Comparison of ENCODE assay signal across 11 mouse cellular contexts in the genomic region with DNA sequence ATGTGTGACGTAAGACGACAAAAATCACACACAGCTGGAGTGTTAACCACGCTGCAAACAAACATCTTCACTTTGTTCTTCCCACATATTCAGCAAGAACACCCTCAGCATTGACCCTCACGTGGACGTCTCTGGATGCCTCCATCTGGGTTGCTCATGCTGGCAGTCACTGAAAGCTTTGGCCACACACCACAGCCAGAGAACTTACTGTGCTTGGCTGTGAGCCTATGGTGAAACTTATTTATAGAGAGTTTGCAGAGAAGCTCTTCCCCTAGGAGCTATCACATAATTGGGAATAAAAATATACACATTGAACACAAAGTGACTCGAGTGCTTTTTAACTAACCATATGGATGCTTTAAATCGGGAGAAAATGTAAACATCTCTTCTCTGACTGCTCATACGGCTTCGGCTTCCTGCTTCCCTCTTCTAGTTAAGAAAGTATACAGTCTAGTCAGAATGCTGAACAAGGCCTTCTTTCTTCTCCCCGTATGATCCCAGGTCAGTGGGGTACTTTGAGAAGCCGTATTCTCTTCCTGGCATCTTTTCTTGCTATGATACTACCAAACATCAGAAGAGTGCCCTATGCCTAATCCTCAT.
DNase-seq lines count a peak whose midpoint lies in the region; ATAC-seq and TF ChIP-seq lines count a peak whose summit lies in the region.
"Had no signal": no experiment of that assay in that cellular context is flagged by ENCODE, and none has a peak within 500 bp of the region (broad histone marks: within the 10 kb centered on the region; RNA-seq: fewer than 3 reads in every experiment).

No protein-coding gene starts in this region.

- H3K27ac ChIP-seq in gastrocnemius, adult 2 months, result no peak overlapping the region
- H3K27ac ChIP-seq in heart, postnatal 0 days (ENCODE audit: low read depth), result no peak overlapping the region
- peak overlapping the region; percentile 51 for H3K27ac ChIP-seq in lung, postnatal 0 days (ENCODE audit: low read length)
- H3K27ac ChIP-seq: limb, embryonic 13.5 days had no signal

- no peaks in the 10 kb centered on the region for H3K36me3 ChIP-seq in heart, postnatal 0 days (replicated peaks; ENCODE audit: control insufficient read depth, insufficient read depth, low read length)
- H3K36me3 ChIP-seq in lung, postnatal 0 days (ENCODE audit: insufficient read depth, low read length), result no peaks in the 10 kb centered on the region
- H3K36me3 ChIP-seq: limb, embryonic 13.5 days had no signal

- H3K9ac ChIP-seq in heart, postnatal 0 days (replicated peaks; ENCODE audit: low read depth, low read length), result no peak overlapping the region
- H3K9ac ChIP-seq in lung, postnatal 0 days (replicated peaks; ENCODE audit: low read depth), result no peak overlapping the region
- H3K9ac ChIP-seq: limb, embryonic 13.5 days had no signal

- 58% methylated on average over 11 of the region's 11 CpGs for WGBS in heart, postnatal 0 days
- 29% methylated on average over 11 of the region's 11 CpGs for WGBS in lung, postnatal 0 days

- H3K27me3 ChIP-seq in heart, postnatal 0 days (ENCODE audit: control insufficient read depth, insufficient read depth, low read length), result no peaks in the 10 kb centered on the region
- H3K27me3 ChIP-seq in lung, postnatal 0 days (replicated peaks; ENCODE audit: insufficient read depth, low read length), result no peaks in the 10 kb centered on the region
- H3K27me3 ChIP-seq: limb, embryonic 13.5 days had no signal

- no peaks in the 10 kb centered on the region for H3K9me3 ChIP-seq in heart, postnatal 0 days (replicated peaks; ENCODE audit: control insufficient read depth, low read length)
- H3K9me3 ChIP-seq in lung, postnatal 0 days (ENCODE audit: low read length), result no peaks in the 10 kb centered on the region
- H3K9me3 ChIP-seq: limb, embryonic 13.5 days had no signal

- no peak overlapping the region for H3K4me3 ChIP-seq in gastrocnemius, adult 2 months
- H3K4me3 ChIP-seq in heart, postnatal 0 days (ENCODE audit: low read depth, low read length), result no peak overlapping the region
- no peak overlapping the region for H3K4me3 ChIP-seq in lung, postnatal 0 days (ENCODE audit: low read depth, low read length)
- H3K4me3 ChIP-seq: limb, embryonic 13.5 days had no signal

- no peak for TF ChIP-seq EP300 in heart, postnatal 0 days (IDR thresholded peaks at IDR 0.05; ENCODE audit: low read depth)
- peak; percentile 63 for TF ChIP-seq EP300 in lung, postnatal 0 days (IDR thresholded peaks at IDR 0.05)

- no peak overlapping the region for H3K4me2 ChIP-seq in heart, postnatal 0 days (ENCODE audit: low read depth, low read length)
- H3K4me2 ChIP-seq in lung, postnatal 0 days (replicated peaks; ENCODE audit: low read depth, low read length), result no peak overlapping the region
- H3K4me2 ChIP-seq: limb, embryonic 13.5 days had no signal

- TF ChIP-seq CTCF in gastrocnemius, adult 2 months (IDR thresholded peaks at IDR 0.05), result no peak
- TF ChIP-seq CTCF in heart, postnatal 0 days (IDR thresholded peaks at IDR 0.05; ENCODE audit: low read depth), result no peak
- TF ChIP-seq CTCF in lung, postnatal 0 days (IDR thresholded peaks at IDR 0.05), result no peak

- DNase-seq in gastrocnemius, adult 2 months, result peak; percentile 64
- DNase-seq in gastrocnemius, postnatal 4 days (ENCODE audit: low spot score in 2 of 2), result no peak
- DNase-seq in brain, adult 2 months (ENCODE audit: low read depth, low spot score), result peak; percentile 72
- DNase-seq in heart, postnatal 0 days (ENCODE audit: low spot score), result peak; percentile 42
- DNase-seq in lung, postnatal 0 days (ENCODE audit: low spot score), result peak; percentile 88
- no peak for DNase-seq in cerebellum, adult 18-20 months
- no peak for DNase-seq in spleen, postnatal 36 days (ENCODE audit: low spot score in 2 of 2)
- DNase-seq in cerebellum, adult 8-10 months, result no peak
- DNase-seq: cerebellum, adult 9-10 months had no signal

- intact Hi-C loops in gastrocnemius, adult 2 months (cut with DNase I), result no loop called here

- H3K4me1 ChIP-seq in heart, postnatal 0 days (ENCODE audit: control insufficient read depth, insufficient read depth), result no peaks in the 10 kb centered on the region
- H3K4me1 ChIP-seq in lung, postnatal 0 days (ENCODE audit: insufficient read depth, low read depth, low read length), result no peaks in the 10 kb centered on the region

- ATAC-seq in heart, postnatal 0 days (ENCODE audit: insufficient read depth, low read depth), result peak; percentile 58; the same call in 1 of the 2 replicates
- ATAC-seq in lung, postnatal 0 days, result peak; percentile 96
- ATAC-seq: midbrain, embryonic 16.5 days had no signal

Comparison
In these comparisons a context has a peak if more than half of its experiments do, and no peak if none do; other contexts are left out.
1. DNase-seq: peak in gastrocnemius, adult 2 months (single experiment), brain, adult 2 months (single experiment), heart, postnatal 0 days (single experiment) and lung, postnatal 0 days (single experiment); none in gastrocnemius, postnatal 4 days (0 of 2), cerebellum, adult 18-20 months (0 of 2), spleen, postnatal 36 days (0 of 2) and cerebellum, adult 8-10 months (single experiment).